Mouse (Mus musculus): ENCODE data around the gene Atl3. TPM values are rescaled to one million over a fixed set of nuclear protein-coding genes. Genes with fewer than 3 reads are reported as not detected.

Gene Atl3
- polyA plus RNA-seq, 1 experiment from 2014 or later = 9.2 TPM

Other genes starting within 250 kb of the Atl3 start
- gene Rcor2, start 226.7 kb upstream of the Atl3 start, polyA plus RNA-seq (2016; fragmentation: Nextera tagmentation; extraction: Ambion mirVana) = 88.6 and 89.4 TPM in 2 replicates
- 47.6 and 53.5 TPM in 2 replicates for gene Mark2, start 152.2 kb upstream of the Atl3 start, polyA plus RNA-seq (2016; fragmentation: Nextera tagmentation; extraction: Ambion mirVana)
- 41.9 and 42.4 TPM in 2 replicates for gene Spindoc, start 111.0 kb upstream of the Atl3 start, polyA plus RNA-seq (2016; fragmentation: Nextera tagmentation; extraction: Ambion mirVana)
- 16.3 and 18.6 TPM in 2 replicates for gene 2700081O15Rik, start 76.4 kb upstream of the Atl3 start, polyA plus RNA-seq (2016; fragmentation: Nextera tagmentation; extraction: Ambion mirVana)
- 383 and 409 TPM in 2 replicates for gene Rtn3, start 10.8 kb upstream of the Atl3 start, polyA plus RNA-seq (2016; fragmentation: Nextera tagmentation; extraction: Ambion mirVana)
- gene Pla2g16, start 63.4 kb downstream of the Atl3 start, polyA plus RNA-seq (2016; fragmentation: Nextera tagmentation; extraction: Ambion mirVana) = 4.4 and 5.0 TPM in 2 replicates
- 0.08 and 0.10 TPM in 2 replicates for gene Lgals12, start 113.2 kb downstream of the Atl3 start, polyA plus RNA-seq (2016; fragmentation: Nextera tagmentation; extraction: Ambion mirVana)
- gene Hrasls5, start 118.5 kb downstream of the Atl3 start, polyA plus RNA-seq (2016; fragmentation: Nextera tagmentation; extraction: Ambion mirVana) = not detected in 2 replicates
- not detected in 2 replicates for gene Slc22a19, start 217.3 kb downstream of the Atl3 start, polyA plus RNA-seq (2016; fragmentation: Nextera tagmentation; extraction: Ambion mirVana)